Mouse (Mus musculus): Measurements from ENCODE around the gene Lsg1.

The Lsg1 gene

DNA sequence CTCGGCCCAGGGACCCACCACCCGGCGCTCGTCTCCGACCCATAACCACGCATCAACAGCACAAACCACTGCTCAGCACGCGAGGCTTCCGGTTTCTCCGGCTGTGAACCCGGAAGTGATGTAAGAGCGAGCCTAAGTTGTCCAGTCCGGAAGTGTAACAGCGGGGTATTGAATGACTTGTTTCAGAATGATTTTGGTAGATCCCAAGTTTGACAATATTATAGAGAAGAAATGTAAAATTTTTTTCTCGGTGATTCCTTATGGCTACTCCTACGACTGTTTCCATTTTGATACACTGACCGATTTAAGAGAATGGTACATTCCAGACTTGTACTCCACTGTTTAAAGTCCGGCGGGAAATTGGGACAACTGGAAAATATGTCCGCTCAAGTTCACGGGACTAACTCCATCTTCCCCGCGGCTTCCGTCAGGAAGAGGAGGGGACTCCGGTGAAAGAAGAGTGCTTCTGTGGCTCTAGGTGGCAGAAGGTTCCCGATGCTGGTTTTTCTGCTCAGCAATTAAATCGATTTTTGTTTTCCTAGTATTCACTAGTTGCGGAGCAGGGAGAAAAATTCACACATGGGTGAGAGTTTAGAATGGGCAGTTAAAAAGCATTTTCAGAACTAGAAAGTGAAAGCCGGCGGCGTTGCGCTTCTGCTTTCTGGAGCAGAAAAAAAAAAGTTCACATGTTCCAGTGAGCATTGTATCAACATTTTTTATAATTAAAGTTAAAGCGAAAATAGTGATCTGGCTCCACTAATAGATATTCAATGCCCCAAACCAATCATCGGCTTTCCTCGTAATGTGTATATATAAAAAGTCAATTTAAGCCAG, at the start of gene Lsg1:
Gene Lsg1, minus strand, starts transcription at position 99 of the 834 bp plus-strand sequence.
- peak; percentile 99 for DNase-seq (ENCODE audit: low read depth)

DNA sequence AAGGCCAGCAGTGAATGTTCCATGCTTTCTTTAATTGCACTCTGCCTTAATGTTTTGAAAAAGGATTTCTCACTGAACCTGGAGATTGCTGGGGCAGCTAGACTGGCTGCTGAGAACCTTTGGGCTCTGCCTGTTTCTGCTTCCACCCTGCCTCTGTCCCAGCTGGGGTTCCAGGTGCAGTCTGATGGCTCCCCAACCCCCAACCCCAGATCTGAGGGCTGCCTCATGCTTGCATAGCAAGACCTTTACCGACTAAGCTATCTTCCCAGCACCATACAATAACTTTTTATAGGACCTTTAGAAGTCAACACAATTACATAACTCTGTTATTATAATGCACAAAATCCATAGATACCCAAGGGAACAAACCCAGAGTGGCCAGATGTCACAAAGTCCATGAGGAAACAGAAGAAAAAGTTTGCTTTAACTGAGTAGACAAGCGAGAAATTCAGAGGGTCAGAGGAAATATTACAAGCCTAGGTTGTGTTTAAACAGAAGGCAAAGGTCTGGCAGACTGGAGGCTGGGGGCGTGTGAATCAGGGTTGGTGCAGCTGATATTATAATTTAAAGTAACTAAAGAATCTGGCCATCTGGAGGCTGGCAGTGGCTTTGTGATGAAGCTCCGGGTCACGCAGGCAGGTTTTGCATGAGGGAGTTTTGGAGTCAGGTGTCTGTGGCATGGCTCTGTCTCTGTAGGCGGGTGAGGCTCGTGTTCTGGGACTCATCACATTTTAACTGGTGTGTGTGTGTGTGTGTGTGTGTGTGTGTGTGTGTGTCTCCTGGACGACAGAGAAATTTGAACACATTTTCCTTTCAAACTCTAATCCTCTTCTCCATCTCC, 46.7 kb upstream of the Lsg1 start:
- no peak for DNase-seq (ENCODE audit: low read depth)

DNA sequence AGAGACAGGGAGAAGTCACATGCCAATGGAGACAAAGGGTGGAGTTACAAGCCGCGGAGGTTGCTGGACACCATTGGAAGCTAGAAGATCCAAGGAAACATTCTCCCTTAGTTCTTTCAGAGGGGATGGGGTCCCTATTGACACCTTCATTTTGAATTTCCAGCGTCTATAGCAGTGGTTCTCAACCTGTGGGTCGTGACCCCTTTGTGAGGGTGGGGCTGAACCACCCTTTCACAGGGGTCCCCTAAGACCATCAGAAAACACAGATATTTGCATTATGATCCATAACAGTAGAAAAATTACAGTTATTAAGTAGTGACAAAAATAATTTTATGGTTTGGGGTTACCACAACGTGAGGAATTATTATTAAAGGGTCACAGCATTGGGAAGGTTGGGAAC, 42.1 kb upstream of the Lsg1 start:
- DNase-seq (ENCODE audit: low read depth), result no peak

DNA sequence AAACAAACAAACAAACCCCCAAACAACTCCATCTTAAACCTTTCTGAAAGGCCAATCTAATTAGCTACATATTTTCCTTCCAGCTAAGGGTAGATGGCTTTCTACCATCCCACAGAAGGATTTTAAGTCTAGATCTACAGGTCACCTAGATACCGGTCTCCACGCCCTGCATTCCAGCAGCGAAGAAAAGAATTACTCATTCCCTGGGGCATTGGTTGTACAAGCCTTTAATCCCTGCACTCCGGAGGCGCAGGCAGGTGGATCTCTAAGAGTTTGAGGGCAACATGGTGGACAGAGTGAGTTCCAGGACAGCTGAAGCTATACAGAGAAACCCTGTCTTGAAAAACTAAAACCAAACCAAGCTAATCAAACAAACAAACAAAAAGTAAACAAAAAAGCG, 41.0 kb upstream of the Lsg1 start:
- DNase-seq (ENCODE audit: low read depth), result no peak

DNA sequence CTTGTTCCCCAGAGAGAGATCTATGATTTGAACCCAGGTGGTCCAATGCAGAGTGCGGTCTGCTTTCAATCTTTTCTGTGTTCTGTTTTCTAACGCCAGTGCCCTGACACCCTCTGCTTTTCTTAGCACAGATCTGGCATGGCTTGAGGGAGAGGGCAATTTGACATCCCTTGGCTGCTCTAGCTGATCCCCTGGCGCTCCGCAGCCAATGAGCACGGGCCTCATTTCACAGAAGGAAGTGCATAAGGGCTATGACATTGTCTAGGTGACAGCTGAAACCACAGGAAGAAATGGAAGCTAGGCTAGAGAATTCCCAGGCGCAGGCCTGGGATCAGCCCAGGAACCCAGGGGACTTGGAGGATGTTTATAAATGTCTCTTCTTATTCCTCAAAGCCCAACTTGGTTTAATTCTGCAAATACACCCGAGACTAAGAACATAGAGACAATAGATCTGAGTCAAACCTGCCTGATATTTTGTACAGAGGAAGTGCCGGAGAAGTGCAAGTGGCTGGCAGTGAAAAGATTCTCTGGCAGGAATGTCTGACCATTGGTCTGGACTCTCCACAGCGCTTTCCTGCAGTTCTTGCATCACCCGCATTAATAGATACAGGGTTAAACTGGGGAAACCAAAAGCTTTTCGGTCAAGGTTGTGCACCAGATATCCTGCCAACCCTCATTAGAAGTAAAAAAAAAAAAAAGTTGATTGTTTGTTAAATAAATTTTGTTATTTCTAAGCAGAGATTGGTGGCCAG, 40.4 kb upstream of the Lsg1 start:
- no peak for DNase-seq (ENCODE audit: low read depth)

DNA sequence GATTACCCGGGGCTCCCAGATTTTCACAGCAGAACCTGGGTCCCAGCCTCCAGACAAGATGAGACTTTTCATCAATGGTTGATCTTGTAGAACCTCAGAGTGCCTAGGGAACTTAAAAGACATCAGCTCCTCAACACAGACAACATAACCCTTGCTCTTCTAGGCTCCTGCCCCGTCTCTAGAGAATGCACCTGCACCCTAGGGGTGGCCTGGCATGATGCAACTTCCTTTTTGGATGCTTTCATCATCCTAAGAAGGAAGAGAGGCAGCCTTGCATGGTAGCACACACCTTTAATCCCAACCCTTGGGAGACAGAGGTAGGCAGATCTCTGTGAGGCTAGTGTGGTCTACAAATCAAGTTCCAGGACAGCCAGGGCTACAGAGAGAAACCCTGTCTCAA, 37.2 kb upstream of the Lsg1 start:
- no peak for DNase-seq (ENCODE audit: low read depth)

DNA sequence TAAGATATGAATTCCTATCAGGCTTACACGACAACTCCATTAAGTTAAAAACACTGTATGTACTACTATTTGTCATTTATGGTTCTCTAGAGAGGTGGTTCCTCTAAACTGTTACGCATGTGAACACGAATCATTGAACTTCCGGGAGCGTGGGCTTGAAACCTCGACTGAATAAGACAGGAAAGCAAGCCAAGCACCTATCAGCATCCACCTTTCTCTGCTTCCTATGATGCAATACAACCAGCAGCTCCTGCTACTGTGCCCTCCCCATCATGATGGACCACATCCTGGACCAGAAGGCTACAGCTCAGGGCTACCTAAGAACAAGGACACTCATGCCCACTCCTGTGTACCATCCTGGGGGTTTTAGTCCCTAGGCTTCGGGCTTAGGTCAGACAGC, 36.3 kb upstream of the Lsg1 start:
- peak; percentile 67 for DNase-seq (ENCODE audit: low read depth)

DNA sequence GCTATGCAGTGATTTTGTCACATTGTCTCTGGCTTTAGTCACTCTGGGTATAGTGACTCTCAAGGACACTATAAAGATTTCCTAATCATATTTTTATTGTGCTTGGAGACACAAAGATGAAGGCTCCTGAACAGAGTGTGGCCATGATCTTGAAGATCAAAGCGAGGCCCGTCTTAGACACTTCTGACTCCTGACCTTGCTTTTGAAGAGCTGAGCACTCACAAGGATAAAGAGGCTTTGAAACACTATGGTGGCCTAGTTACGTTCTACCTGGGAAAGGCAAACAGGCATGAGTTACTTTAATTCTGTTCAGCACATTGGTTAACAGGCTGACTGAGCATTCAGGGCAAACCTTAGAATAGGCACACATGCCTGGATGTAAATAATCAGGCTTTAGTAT, 28.9 kb upstream of the Lsg1 start:
- no peak for DNase-seq (ENCODE audit: low read depth)

DNA sequence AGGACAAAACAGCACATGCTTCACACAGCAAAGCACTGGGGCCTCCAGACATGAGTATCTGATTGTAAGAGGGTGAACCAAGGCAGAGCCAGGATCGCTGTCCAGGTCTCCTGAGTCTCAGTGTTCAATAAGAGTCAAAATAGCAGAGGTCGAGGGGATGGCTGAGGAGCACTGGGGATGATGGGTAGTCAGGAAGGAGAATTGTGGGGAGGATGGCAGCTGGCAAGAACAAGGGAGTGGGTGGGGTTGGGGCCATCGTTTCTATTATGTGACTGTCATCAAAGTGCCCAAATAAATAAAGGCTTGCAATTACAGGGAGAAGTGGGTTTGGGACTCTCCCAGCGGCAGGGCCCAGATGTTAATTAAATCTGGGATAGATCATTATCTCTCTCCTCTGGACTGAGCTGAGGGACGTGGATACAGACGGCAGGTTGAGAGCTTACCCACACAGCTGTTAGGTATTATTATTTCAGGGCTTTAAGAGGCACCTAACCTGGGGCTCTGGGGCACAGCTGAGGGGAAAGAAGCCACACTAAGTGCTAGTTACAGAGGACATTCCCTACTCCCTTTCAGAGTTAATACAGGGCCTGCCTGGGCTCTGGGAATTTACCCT, 27.4 kb upstream of the Lsg1 start:
- DNase-seq (ENCODE audit: low read depth), result no peak

DNA sequence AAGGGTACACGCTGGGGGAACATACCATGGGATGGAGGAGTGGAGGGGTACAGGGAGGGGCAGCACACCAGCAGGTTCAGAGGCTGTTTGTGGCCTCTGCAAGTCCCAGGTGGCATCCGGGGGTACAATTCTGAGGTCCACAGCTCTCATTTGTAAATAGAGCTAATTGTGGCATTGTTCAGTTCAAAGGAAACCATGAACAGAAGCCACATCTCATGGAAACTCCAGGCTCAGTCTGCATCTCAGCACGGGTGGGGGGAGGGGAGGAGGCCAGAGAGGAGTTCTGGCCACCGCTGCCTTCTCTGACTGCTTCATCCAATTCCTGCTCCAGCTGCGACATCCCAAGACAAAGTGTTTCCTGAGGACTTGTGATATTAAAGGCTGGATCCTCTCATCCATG, 26.7 kb upstream of the Lsg1 start:
- DNase-seq (ENCODE audit: low read depth), result no peak

DNA sequence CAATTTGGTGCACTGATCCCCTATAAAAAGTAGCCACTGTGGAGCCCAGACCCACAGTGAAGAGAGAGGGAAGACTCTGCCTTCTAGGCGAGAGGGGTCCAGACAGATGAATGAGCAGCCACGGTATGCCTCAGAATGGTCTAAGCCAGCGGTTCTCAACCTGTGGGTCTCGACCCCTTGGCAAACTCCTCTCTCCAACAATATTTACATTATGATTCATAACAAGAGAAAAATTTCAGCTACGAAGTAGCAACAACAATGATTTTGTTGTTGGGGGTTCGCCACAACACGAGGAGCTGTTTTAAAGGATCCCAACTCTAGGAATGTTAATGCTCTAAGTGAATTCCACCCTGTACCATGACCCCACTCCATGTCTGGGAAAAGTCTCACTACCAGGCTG, 25.7 kb upstream of the Lsg1 start:
- no peak for DNase-seq (ENCODE audit: low read depth)

DNA sequence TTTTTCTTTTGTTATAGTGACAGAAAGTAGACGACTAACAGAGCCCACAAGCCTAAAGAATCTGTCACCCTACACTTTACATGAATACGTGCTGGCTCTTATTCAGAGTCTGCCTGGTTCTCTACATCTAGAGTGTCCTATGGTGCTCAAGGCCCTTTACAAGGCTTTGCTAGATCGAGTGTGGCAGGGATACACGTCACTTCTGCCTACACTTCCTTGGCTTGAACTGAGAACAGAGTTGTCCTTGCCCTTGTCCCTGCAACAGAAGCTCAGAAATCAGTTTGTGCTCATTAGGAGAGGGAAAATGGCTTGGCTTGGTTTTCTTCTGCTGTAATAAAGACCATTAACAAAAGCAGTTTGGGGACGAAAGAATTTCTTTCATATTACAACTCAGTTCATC, 23.9 kb upstream of the Lsg1 start:
- no peak for DNase-seq (ENCODE audit: low read depth)

DNA sequence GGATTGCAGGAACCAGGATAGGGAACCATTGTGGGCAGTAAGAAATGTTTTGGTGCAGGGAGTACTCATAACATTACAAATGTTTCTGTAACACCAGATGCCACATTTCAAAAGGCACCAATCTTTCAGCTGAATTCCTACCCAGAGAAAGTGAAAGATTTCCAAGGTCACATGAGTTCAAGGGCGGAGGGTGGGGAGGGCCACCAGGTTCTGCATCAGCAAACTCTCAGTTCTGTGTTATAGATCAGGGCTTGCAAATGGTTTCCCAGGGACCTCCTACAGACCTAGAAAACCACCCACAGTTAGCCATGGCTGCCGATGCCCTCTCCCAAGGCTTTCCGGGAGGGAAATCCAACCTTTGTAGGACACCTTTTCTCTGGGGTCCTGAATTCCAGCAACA, 20.5 kb upstream of the Lsg1 start:
- DNase-seq (ENCODE audit: low read depth), result no peak

DNA sequence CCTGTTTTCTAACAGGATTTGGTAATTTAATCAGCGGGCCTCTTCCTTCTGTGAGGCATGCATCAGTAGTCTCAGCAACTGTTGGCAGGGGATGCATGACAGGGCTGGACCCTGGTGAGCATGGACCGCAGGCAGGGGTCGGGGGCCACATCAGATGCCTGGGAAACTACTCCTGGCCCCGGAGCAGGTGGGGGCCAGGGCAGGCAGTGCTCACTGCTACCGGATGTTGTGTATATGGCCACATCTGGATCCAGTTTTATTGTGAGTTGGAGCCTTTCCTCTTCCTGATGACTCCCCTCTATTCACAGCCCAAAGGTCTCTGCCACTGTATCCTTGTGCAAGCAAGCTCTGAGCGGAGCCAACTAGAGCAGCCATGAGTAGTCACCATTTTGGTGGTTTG, 18.1 kb upstream of the Lsg1 start:
- no peak for DNase-seq (ENCODE audit: low read depth)

DNA sequence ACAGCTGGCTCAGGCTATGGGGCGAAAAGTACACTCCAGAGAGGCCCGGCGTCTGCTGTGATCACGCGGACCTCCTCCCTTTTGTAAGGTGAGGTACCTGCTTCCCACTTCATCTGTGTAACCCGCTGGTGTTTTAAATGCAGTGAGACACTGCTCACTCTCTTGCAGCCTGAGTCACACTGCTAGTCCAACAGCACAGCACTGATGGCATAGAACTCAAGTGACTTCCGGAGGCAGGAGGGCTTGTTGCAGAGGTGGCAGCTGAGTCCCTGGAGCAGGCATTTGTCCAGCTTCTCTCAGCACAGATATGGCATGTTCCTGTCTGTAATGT, 17.4 kb upstream of the Lsg1 start:
- DNase-seq (ENCODE audit: low read depth), result no peak

DNA sequence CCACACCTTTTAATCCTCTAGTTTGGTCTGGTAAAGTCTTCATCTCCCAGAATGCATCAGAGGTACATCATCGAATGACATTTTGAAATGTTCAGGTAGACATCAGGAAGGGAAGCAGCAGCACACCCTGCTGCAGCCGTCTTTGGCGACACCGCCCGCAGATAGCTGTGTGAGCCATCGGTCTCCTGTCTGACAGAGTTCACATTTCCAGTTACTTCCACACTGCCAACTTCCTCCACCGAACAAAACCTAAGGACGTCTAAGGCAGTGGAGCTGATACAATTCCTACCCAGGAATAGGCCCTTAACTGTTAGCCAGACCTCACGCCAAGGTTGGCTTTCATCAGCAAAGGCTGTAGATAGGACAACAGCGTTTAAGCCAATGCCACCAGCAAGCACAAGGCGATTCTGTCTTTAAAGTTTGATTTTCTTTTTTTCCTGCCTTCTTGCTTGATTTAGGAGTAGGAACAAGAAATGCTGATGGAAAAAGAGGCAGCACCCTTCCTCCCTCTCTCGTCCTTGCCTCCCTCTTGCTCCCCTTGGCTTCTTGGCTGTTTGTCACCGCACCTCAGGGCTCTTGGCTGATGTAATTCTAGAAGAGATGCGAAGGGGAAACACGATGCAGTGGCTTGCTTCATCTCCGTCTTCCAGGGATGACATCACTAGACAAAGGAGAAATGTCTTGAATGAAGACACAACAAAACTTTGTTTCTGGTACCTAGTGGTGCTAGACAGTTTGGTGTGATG, 16.8 kb upstream of the Lsg1 start:
- DNase-seq (ENCODE audit: low read depth), result no peak

DNA sequence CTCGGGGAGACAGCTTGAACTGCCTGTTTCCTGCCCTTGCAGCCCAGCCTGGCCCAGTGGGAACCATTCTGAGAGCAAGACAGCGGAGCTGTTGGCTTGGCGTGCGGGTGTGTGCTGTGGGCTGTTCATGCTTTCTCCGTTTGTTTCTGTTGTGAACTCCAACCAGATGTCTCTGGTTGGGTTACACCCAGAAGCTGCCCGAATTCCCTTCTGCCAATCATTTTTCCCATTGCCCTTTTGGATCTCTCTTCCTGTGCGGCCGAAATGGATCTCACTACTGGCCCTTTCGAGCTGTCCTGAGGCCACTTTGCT, 16.1 kb upstream of the Lsg1 start:
- no peak for DNase-seq (ENCODE audit: low read depth)

DNA sequence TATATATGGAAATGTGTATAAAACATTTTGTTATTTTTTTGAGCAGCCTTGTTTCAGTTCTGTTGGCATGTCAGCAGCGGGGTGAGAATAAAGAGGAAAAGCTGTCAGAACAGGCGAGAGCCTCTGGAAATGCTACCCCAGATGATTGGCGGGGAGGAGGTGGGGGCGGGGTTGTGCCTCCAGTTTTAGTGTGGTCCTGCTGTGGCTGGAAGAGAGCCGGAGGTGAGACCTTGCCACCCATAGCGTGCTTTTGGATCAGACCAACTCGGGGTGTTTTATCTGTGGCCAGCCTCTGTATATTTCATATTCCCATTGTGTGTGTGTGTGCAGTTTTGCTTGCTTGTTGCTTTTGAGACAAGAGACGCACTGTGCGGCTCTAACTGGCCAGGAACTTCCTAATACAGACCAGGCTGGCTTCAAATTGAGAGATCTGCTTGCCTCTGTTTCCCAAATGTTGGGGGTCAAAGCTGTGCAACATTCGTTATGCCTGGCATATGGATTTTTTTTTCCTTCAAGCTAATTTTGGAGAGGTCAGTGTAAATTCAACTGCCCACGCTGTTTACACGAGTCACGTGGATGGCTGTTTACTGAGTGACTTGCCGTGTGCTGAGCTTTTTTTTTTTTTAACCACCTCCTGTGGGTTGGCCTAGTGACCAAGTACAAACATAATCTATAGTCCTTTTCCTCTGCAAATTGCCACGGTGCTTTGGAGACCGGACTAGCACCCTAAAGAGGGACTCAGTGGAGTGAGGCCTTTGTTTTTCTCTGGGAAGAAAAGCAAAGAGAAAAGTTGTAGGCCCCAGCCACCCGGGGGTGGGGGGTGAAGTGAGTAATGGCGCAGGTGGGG, 15.5 kb upstream of the Lsg1 start:
- DNase-seq (ENCODE audit: low read depth), result peak; percentile 32

DNA sequence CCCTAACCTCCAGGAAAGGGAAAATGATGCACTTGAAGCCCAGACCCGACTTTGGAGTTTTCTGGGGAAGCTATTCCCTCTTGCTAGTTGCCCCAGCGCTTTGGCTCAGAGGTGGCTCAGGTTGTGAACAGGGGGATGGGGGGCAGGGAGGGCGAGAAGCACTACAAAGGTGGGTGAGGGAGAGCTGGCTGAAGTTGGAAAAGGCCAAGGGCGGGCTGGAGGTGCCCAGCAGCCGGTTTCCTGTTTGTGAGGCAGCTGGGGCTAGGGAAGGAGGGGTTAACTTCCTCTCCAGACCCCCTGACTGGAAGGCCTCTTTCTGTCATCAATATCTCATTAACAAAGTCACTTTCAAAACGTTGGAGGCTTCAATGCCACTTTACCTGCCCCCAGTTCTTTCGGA, 14.6 kb upstream of the Lsg1 start:
- DNase-seq (ENCODE audit: low read depth), result no peak

DNA sequence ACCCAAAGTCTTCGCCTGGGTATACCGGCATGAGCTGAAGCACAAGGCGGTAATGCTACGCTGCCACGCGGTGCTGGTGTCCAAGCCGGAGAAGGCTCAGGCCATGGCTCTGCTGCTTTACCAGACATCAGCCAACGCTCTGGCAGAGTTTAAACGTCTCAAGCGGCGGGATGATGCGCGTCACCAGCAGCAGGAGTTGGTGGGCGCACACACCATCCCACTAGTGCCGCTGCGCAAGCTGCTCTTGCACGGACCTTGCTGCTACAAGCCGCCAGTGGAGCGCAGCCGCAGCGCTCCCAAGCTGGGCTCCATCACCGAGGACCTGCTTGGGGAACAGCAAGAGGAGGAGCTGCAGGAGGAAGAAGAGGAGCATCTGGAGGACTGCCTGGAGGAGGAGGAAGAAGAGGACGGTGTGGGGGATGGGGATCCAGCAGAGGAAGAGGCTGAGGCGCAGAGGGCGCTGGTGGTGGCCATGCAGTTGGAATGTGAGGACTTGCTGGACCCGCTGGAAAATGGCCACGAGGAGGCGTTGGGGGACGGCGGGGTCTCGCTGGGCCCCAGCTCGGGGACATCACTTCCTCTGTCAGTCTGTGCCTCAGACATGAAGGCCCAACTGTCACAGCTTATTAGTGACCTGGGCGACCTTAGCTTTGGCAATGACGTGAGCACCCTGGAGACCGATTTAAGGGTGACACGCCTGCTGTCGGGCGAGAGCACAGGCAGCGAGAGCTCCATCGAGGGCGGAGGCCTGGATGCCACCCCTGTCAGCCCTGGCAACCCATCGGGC, 13.8 kb upstream of the Lsg1 start:
- no peak for DNase-seq (ENCODE audit: low read depth)
